Mouse (Mus musculus): ENCODE data around the gene Ttll11. TPM values are rescaled to one million over a fixed set of nuclear protein-coding genes. Genes with fewer than 3 reads are reported as not detected.

Gene Ttll11
- polyA plus RNA-seq, 1 experiment from 2014 or later = 6.1 TPM

DNA sequence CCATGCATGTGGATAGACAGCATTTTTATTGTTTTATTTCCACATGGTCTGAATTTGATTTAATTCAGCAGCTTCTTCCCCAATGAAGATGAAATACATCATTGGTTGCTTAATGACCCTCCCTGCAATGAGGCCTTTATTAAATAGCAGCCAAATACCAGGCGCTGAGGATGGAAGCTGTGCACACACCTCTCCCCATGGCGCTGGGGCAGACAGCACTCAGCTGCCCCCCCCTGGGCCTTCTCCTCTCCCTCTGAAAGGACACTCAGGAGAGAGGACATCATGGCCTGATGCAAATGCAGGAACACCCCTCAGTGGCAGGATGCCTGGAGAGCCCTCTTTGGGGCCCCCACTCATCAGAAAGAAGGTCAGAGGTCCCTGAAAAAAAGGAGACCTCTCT is 16.4 kb downstream of the Ttll11 start:
- Histone ChIP-seq H3K9ac (no peak overlapping the region), H3K4me1 (replicated peaks) (0 out of 2 replicates have a peak, but pooled peaks cover 12% of the 10 kb centered on the region), H3K27me3 (no peaks in the 10 kb centered on the region), H3K4me2 (no peak overlapping the region), H3K27ac (replicated peaks) (no peak overlapping the region), H3K4me3 (no peak overlapping the region), H3K36me3 (no peaks in the 10 kb centered on the region), H3K9me3 (no peaks in the 10 kb centered on the region)
- no peak; the same call in 1 of the 2 replicates for ATAC-seq (ENCODE audit: low FRiP score, low read depth)
- 54% methylated on average over 2 of the region's 2 CpGs for WGBS

- Histone ChIP-seq H3K4me1 (replicated peaks) (0 out of 2 replicates have a peak, but pooled peaks cover 14% of the 10 kb centered on the region), H3K4me2 (no peak overlapping the region), H3K9ac (no peak overlapping the region), H3K27ac (replicated peaks) (no peak overlapping the region), H3K36me3 (no peaks in the 10 kb centered on the region), H3K9me3 (no peaks in the 10 kb centered on the region), H3K27me3 (no peaks in the 10 kb centered on the region), H3K4me3 (no peak overlapping the region)
- 82% methylated on average over 3 of the region's 3 CpGs for WGBS
- ATAC-seq (ENCODE audit: low FRiP score, low read depth) = no peak
Measured at GRCm38 (mm10) chr2:35961593-35962127, 18.1 kb downstream of the Ttll11 start.

DNA sequence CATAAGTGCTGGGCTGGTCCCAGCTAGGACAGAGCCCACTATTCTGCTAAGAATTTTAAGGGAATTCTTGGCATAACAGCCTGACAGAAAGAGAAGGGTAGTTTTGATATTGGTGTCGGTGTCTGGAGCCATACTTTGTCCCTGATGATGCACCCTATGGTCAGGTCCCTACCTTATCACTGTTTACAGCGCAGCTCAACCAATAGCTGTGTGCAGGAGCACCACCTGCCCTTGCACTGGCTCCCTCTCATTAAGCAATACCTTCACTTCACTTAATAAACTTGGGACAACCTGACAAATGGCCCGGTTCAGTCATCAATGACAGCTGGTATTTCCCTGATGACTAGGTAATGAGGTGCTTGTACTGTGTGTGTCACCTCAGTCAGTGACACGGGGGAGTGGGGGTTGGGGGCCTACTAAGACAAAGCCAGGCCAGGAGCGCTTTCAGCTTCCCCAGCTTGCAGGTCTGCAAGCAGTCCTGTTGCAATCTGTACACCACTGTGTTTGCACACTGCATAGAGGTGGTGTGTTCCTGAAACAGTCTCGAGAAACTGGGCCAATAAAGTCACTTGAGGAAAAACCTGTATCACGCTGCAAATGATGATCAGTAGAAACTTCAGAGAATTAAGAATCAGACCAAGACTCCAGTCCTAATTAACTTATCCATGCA is 22.1 kb downstream of the Ttll11 start:
- Histone ChIP-seq H3K36me3 (no peaks in the 10 kb centered on the region), H3K9me3 (no peaks in the 10 kb centered on the region), H3K4me1 (replicated peaks) (peaks cover 11% of the 10 kb centered on the region), H3K4me3 (no peak overlapping the region), H3K4me2 (no peak overlapping the region), H3K27me3 (no peaks in the 10 kb centered on the region), H3K27ac (replicated peaks) (no peak overlapping the region), H3K9ac (no peak overlapping the region)
- 0 out of 2 replicates have a peak, but pooled peaks have one; percentile 42 for ATAC-seq (ENCODE audit: low FRiP score, low read depth)
- WGBS = 69% methylated on average over 7 of the region's 7 CpGs

DNA sequence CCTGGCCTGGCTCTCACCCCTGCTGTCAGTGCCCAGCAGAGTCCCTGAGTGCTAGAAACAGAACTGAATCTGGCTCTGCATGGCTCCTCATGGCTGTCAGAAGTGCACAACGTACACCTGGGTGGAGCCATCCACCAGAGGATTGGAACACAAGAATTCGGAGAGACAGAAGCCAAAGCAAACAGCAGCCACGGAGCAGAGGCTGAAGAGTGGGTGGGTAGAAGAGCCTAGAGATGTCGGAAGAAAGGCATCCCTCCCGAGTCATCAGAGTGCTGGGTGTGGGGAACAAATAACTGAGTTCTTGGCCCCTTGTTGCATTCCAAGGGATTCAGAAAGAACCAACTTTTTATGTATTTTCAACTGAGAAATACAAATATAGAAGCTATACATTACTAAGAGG is 24.5 kb downstream of the Ttll11 start:
- Histone ChIP-seq H3K9me3 (no peaks in the 10 kb centered on the region), H3K27me3 (no peaks in the 10 kb centered on the region), H3K4me1 (replicated peaks) (peaks cover 24% of the 10 kb centered on the region), H3K4me2 (no peak overlapping the region), H3K27ac (replicated peaks) (no peak overlapping the region), H3K36me3 (no peaks in the 10 kb centered on the region), H3K9ac (no peak overlapping the region), H3K4me3 (no peak overlapping the region)
- 57% methylated on average over 5 of the region's 5 CpGs for WGBS
- ATAC-seq (ENCODE audit: low FRiP score, low read depth) = no peak

- no peak overlapping the region for H3K9ac ChIP-seq
- H3K36me3 ChIP-seq = no peaks in the 10 kb centered on the region
- peaks cover 21% of the 10 kb centered on the region for H3K4me1 ChIP-seq (replicated peaks)
- no peaks in the 10 kb centered on the region for H3K9me3 ChIP-seq
- H3K27ac ChIP-seq (replicated peaks) = 0 out of 2 replicates have a peak overlapping the region, but pooled peaks have one; percentile 2
- no peaks in the 10 kb centered on the region for H3K27me3 ChIP-seq
- no peak overlapping the region for H3K4me3 ChIP-seq
- no peak overlapping the region for H3K4me2 ChIP-seq
- ATAC-seq (ENCODE audit: low FRiP score, low read depth) = peak; percentile 57; the same call in 1 of the 2 replicates
- WGBS = 45% methylated on average over 16 of the region's 16 CpGs
Measured at GRCm38 (mm10) chr2:35952187-35952958, 27.3 kb downstream of the Ttll11 start.

DNA sequence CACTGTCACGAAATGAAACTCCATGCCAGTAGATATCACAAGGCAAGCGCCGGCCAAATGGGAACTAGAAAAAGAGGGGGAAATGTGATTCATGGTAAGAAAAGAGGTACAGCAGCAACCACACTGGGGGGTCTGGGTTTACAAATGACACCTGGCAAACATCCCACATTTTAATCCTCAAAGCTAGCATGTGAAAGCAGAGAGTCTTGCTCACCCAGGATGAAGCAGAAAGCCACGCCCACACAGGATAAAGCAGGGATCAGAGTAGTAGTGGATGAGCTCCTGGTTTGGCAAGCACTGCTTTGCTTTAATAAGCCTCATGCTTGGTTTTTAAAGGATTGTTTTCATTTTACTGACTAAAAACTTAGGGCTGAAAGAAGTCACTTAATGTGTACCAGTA is 34.8 kb downstream of the Ttll11 start:
- Histone ChIP-seq H3K27me3 (no peaks in the 10 kb centered on the region), H3K27ac (replicated peaks) (no peak overlapping the region), H3K4me2 (no peak overlapping the region), H3K9ac (no peak overlapping the region), H3K9me3 (no peaks in the 10 kb centered on the region), H3K4me1 (replicated peaks) (no peaks in the 10 kb centered on the region), H3K4me3 (no peak overlapping the region), H3K36me3 (no peaks in the 10 kb centered on the region)
- 84% methylated on average over 4 of the region's 4 CpGs for WGBS
- ATAC-seq (ENCODE audit: low FRiP score, low read depth) = no peak

DNA sequence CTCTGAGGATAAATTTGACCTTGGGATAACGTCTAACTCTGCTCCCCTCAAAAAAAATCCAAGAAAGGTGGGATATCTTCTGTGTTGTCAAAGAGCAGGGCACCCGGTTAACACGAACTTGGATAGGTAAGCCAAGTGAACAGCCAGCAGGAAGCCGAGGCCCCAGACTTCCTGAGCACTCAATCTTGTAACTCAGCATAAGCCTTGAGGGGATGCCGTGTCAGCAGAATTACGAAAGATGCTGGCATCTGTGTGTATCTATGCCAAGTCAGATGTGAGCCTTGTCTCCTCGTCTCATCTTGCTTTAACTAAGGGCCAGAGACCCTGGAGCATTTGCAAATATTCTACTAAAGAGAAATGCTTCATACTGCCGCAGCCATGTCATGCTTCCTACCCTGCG is 36.8 kb downstream of the Ttll11 start:
- H3K9ac ChIP-seq = no peak overlapping the region
- H3K36me3 ChIP-seq = no peaks in the 10 kb centered on the region
- ATAC-seq (ENCODE audit: low FRiP score, low read depth) = no peak
- H3K4me3 ChIP-seq = no peak overlapping the region
- H3K9me3 ChIP-seq = no peaks in the 10 kb centered on the region
- no peaks in the 10 kb centered on the region for H3K4me1 ChIP-seq (replicated peaks)
- H3K27me3 ChIP-seq = no peaks in the 10 kb centered on the region
- no peak overlapping the region for H3K4me2 ChIP-seq
- H3K27ac ChIP-seq (replicated peaks) = no peak overlapping the region
- WGBS = 73% methylated on average over 9 of the region's 9 CpGs

DNA sequence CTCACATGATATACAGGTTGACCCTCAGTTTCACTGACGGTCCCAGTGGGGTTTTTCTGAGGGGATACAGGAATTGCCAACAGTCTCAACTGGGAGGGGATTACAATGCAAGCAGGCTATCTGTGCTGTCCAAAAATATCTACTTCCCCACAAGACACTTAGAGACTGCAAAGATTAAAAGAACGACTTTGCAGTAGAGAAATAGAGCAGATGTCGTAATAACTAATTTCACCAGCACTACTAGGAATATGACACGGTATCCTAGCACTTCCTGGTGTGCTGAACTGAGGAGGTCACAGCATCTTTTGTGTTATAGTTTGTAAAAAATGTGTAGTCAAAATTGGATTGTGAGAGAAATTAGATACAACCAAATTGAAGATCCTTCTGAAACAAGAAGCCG is 44.7 kb downstream of the Ttll11 start:
- no peak for ATAC-seq (ENCODE audit: low FRiP score, low read depth)
- H3K4me3 ChIP-seq = no peak overlapping the region
- H3K36me3 ChIP-seq = no peaks in the 10 kb centered on the region
- no peaks in the 10 kb centered on the region for H3K9me3 ChIP-seq
- 77% methylated on average over 5 of the region's 5 CpGs for WGBS
- no peaks in the 10 kb centered on the region for H3K4me1 ChIP-seq (replicated peaks)
- no peaks in the 10 kb centered on the region for H3K27me3 ChIP-seq
- H3K27ac ChIP-seq (replicated peaks) = no peak overlapping the region
- H3K4me2 ChIP-seq = no peak overlapping the region
- H3K9ac ChIP-seq = no peak overlapping the region

DNA sequence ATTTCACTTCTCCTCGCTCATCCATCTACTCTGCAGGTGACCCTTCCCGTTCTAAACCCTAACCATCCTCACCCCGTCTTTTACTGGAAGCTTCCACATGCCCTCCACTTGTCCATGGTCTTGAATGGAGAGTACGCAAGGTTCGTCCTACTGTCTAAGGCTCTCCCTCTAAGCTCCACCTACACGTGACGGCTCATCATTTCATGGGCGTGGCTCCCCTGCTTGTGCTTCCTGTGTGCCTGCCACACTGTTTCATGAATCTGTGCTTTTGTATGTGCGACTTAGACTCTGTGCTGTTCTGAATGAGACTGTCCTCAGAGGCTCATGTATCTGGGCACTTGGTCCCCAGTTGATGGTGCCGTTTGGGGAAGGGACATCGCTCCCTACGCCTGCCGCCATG is 46.6 kb downstream of the Ttll11 start:
- H3K4me2 ChIP-seq = no peak overlapping the region
- H3K9me3 ChIP-seq = no peaks in the 10 kb centered on the region
- H3K9ac ChIP-seq = no peak overlapping the region
- no peaks in the 10 kb centered on the region for H3K4me1 ChIP-seq (replicated peaks)
- H3K27me3 ChIP-seq = no peaks in the 10 kb centered on the region
- WGBS = 96% methylated on average over 13 of the region's 13 CpGs
- no peak for ATAC-seq (ENCODE audit: low FRiP score, low read depth)
- no peak overlapping the region for H3K27ac ChIP-seq (replicated peaks)
- H3K4me3 ChIP-seq = no peak overlapping the region
- H3K36me3 ChIP-seq = no peaks in the 10 kb centered on the region

DNA sequence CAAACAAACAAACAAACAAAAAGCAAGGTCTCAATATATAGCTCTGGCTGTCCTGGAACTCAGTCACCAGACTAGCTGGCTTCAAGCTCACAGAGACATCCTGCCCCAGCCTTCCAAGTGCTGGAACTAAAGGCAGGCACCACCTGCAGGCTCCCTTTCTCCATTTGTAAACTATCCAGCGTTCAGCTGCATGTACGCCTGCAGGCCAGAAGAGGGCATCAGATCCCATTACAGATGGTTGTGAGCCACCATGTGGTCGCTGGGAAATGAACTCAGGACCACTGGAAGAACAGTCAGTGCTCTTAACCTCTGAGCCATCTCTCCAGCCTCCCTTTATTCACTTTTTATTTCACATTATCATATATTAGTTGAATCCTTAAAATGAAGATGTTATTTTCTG is 48.1 kb downstream of the Ttll11 start:
- H3K9me3 ChIP-seq = no peaks in the 10 kb centered on the region
- H3K4me3 ChIP-seq = no peak overlapping the region
- no peak overlapping the region for H3K9ac ChIP-seq
- H3K4me1 ChIP-seq (replicated peaks) = no peaks in the 10 kb centered on the region
- no peaks in the 10 kb centered on the region for H3K27me3 ChIP-seq
- H3K4me2 ChIP-seq = no peak overlapping the region
- ATAC-seq (ENCODE audit: low FRiP score, low read depth) = no peak
- WGBS = 66% methylated on average over 3 of the region's 3 CpGs
- no peak overlapping the region for H3K27ac ChIP-seq (replicated peaks)
- no peaks in the 10 kb centered on the region for H3K36me3 ChIP-seq

DNA sequence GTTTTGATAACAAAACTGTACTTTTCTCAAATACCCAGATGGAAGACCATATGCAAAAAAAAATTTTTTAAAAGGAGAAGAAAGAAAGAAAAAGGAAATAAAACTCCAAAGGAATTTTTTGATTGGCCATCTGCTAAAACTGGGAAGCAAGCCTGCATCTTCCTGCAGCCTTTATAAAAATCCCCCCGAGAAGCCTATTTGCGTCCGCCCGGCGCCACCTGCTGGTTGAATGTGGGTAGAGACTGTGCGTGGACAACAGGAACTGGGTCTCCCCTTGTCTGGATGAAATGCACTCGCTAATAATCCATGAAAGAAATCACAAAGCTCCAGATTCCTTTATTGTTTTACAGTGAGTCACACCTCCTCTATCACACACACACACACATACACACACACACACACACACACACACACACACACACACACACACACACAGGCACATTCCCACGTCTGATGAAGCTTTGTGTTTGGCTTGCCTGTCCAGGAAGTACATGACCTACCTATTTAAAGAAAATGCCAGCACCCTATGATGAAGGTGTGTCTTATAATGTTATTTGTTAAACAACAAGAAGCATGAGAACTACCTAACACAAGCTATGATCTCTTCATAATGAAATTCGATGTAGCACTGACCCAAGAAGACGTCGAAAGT is 49.1 kb downstream of the Ttll11 start:
- Histone ChIP-seq H3K9ac (no peak overlapping the region), H3K36me3 (no peaks in the 10 kb centered on the region), H3K4me2 (no peak overlapping the region), H3K9me3 (no peaks in the 10 kb centered on the region), H3K4me3 (no peak overlapping the region), H3K27ac (replicated peaks) (no peak overlapping the region), H3K4me1 (replicated peaks) (no peaks in the 10 kb centered on the region), H3K27me3 (no peaks in the 10 kb centered on the region)
- 34% methylated on average over 11 of the region's 11 CpGs for WGBS
- peak; percentile 44; the same call in 1 of the 2 replicates for ATAC-seq (ENCODE audit: low FRiP score, low read depth)

DNA sequence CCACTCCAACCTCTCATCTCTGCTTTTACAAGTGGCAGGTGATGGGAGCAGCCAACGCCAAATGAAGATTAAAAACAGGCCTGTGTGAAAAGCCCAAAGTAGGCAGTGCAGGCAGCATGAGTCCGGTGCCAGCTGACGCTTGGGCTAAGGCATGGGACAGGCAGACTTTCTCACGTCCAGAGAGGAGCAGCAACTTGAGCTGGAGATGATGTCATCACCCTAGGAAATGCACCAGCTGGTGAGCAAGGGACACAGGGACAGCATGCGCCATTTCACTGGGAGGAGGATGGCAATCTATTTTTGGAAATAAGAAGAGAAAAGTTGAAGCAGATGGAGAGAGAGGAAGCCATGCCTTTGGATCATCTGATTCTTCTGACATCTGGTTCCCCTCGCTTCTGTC is 51.6 kb downstream of the Ttll11 start:
- Histone ChIP-seq H3K9ac (no peak overlapping the region), H3K4me1 (replicated peaks) (no peaks in the 10 kb centered on the region), H3K27me3 (no peaks in the 10 kb centered on the region), H3K4me2 (no peak overlapping the region), H3K27ac (replicated peaks) (no peak overlapping the region), H3K4me3 (no peak overlapping the region), H3K9me3 (no peaks in the 10 kb centered on the region), H3K36me3 (no peaks in the 10 kb centered on the region)
- ATAC-seq (ENCODE audit: low FRiP score, low read depth) = no peak
- 79% methylated on average over 6 of the region's 6 CpGs for WGBS

Measured in hindbrain, embryonic 15.5 days (tissue).